Mouse (Mus musculus) stomach, postnatal 0 days (tissue): ENCODE results near the gene Dnaic2. TPM values are rescaled to one million over a fixed set of nuclear protein-coding genes. Genes with fewer than 3 reads are reported as not detected.

Experiments
- ATAC-seq: fragments of 200-750 bp; cut with Nextera tagmentation; 2 replicates; pipeline ENCODE4 v1.8.0; 2017; ENCODE audit not compliant: low FRiP score, low TSS enrichment
- DNase-seq: peaks from one replicate; pipeline ENCODE4 v3.0.0-alpha.2; 2016; ENCODE audit warnings: low spot score
- H3K27ac ChIP-seq: fragments of 300-500 bp; sonication (generic); replicated peaks from 2 replicates; pipeline ENCODE4 v1.5.1; 2014; ENCODE audit warnings: mild to moderate bottlenecking, control low read depth
- H3K27me3 ChIP-seq: fragments of 300-500 bp; sonication (generic); 2 replicates; pipeline ENCODE4 v1.6.1; 2014; ENCODE audit warnings: low read length; ENCODE audit not compliant: control insufficient read depth, insufficient read depth
- H3K36me3 ChIP-seq: fragments of 300-500 bp; sonication (generic); 2 replicates; pipeline ENCODE4 v1.6.1; 2014; ENCODE audit warnings: low read length, mixed read lengths; ENCODE audit not compliant: control insufficient read depth, insufficient read depth
- H3K4me1 ChIP-seq: fragments of 300-500 bp; sonication (generic); replicated peaks from 2 replicates; pipeline ENCODE4 v1.6.1; 2014; ENCODE audit warnings: antibody characterized with exemption; ENCODE audit not compliant: control insufficient read depth, insufficient read depth
- H3K4me2 ChIP-seq: fragments of 300-500 bp; sonication (generic); replicated peaks from 2 replicates; pipeline ENCODE4 v1.6.1; 2014; ENCODE audit warnings: low read depth, mild to moderate bottlenecking, control low read depth, moderate library complexity
- H3K4me3 ChIP-seq: fragments of 300-500 bp; sonication (generic); 2 replicates; pipeline ENCODE4 v1.5.1; 2014; ENCODE audit warnings: low read depth, low read length, control low read depth
- H3K9ac ChIP-seq: fragments of 300-500 bp; sonication (generic); 2 replicates; pipeline ENCODE4 v1.6.1; 2014; ENCODE audit warnings: mild to moderate bottlenecking, low read length, control low read depth, mixed read lengths
- H3K9me3 ChIP-seq: fragments of 300-500 bp; sonication (generic); 2 replicates; pipeline ENCODE4 v1.6.1; 2016; ENCODE audit warnings: low read length; ENCODE audit not compliant: control insufficient read depth
- CTCF ChIP-seq: IDR thresholded peaks from 2 replicates; pipeline ENCODE4 v1.5.1; 2016; ENCODE audit warnings: antibody characterized with exemption, low read depth, mild to moderate bottlenecking, moderate library complexity
- EP300 ChIP-seq: optimal IDR thresholded peaks from 2 replicates; pipeline ENCODE3; 2016; ENCODE audit warnings: antibody characterized with exemption
- WGBS: fragments of 180-500 bp; shearing (Covaris S2); extraction: QIAGEN DNeasy Blood & Tissue Kit; methylation state at CpG from one replicate; pipeline ENCODE4 v1.1.7; 2014; 5-methylcytosine and 5-hydroxymethylcytosine counted together
- polyA plus RNA-seq: library from polyadenylated mRNA; unstranded; fragments of >200 nt; fragmentation: Nextera tagmentation; extraction: Ambion mirVana; gene quantifications from 2 replicates; pipeline ENCODE4 v1.2.1, GENCODE M21; 2015

Dnaic2 gene
- polyA plus RNA-seq, 1 experiment from 2014 or later: 0.35 TPM

DNA sequence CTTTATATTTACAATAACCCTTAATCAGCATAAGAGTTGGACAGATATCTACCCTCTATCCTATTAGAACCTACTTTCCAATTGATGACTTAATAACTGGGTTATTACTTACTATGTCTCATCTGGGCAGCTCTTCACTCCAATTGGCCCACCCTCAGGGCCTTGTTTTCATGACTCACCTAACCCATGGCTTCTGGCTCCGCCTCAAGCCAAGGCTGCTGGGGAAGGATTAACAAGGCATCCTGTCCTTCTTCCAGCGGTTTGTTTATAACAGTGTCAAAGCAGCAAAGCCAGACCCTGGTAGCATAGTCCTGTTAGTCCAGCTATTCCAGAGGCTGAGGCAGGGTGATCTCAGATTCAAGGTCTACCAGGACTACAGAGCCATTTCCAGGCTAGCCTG is 32.8 kb upstream of the Dnaic2 start:
- DNase-seq (no peak), ATAC-seq (no peak)
- Histone ChIP-seq H3K36me3 (no peaks in the 10 kb centered on the region; the same call in 1 of the 2 replicates), H3K27me3 (no peaks in the 10 kb centered on the region), H3K9me3 (no peaks in the 10 kb centered on the region), H3K27ac (no peak overlapping the region), H3K4me2 (no peak overlapping the region), H3K9ac (no peak overlapping the region), H3K4me1 (no peaks in the 10 kb centered on the region), H3K4me3 (no peak overlapping the region)
- WGBS: 66% methylated on average over 2 of the region's 2 CpGs
- no peak for TF ChIP-seq EP300
- TF ChIP-seq CTCF: no peak

DNA sequence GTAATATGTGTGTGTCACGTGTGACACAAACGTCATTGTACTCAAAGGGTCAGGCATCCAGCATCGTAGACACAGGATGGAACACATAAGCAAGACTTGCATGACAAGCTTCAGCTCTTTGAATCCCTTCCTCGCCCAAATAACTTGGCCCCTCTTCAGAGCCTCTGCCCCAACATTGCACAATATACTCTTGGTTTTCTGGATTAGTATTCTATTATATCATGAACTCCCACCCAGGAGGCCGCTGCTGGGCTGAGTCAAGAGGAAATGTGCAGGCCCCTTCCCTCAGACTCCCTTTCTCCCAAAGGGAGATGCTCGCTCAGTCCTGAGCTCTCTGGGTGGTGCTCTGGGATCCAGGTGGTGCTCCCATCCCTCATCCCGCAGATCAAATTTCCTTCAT is 28.7 kb upstream of the Dnaic2 start:
- Histone ChIP-seq H3K9ac (no peak overlapping the region), H3K27ac (no peak overlapping the region), H3K36me3 (no peaks in the 10 kb centered on the region; the same call in 1 of the 2 replicates), H3K4me2 (no peak overlapping the region), H3K4me1 (no peaks in the 10 kb centered on the region), H3K4me3 (no peak overlapping the region), H3K27me3 (no peaks in the 10 kb centered on the region), H3K9me3 (no peaks in the 10 kb centered on the region)
- 73% methylated on average over 7 of the region's 7 CpGs for WGBS
- TF ChIP-seq EP300: no peak
- no peak for TF ChIP-seq CTCF
- ATAC-seq (peak; percentile 27; the same call in 1 of the 2 replicates), DNase-seq (no peak)

DNA sequence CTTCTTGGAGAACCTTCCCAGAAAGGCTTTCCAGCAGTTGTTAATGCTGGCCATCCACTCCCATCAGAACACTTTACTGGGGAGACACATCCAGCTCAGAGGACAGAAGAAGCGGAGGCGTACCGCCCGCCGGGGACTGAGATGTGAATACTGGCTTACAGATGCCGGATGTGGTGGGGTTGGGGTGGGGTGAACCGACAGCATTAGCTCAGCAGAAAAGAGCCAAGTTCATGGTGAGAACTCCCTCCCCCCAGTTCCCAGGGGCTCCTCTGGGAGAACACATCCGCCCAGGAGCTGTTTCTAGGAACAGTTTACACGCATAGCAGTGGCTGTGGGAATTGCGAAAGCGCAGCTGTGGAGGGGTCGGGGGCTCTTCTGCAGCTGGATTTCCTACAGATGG is 27.7 kb upstream of the Dnaic2 start:
- Histone ChIP-seq H3K27me3 (no peaks in the 10 kb centered on the region), H3K4me2 (no peak overlapping the region), H3K27ac (0 out of 2 replicates have a peak overlapping the region, but pooled peaks have one; percentile 13), H3K36me3 (no peaks in the 10 kb centered on the region; the same call in 1 of the 2 replicates), H3K9me3 (no peaks in the 10 kb centered on the region), H3K4me1 (no peaks in the 10 kb centered on the region), H3K9ac (no peak overlapping the region), H3K4me3 (no peak overlapping the region)
- DNase-seq (no peak), ATAC-seq (peak; percentile 76; the same call in 1 of the 2 replicates)
- no peak for TF ChIP-seq EP300
- no peak for TF ChIP-seq CTCF
- 64% methylated on average over 12 of the region's 12 CpGs for WGBS

GRCm38 (mm10) chr11:114702311-114702995 is 24.8 kb upstream of the Dnaic2 start:
- H3K36me3 ChIP-seq: no peaks in the 10 kb centered on the region
- H3K9ac ChIP-seq: no peak overlapping the region
- WGBS: 76% methylated on average over 15 of the region's 15 CpGs
- H3K27ac ChIP-seq: no peak overlapping the region
- no peak overlapping the region for H3K4me2 ChIP-seq
- no peaks in the 10 kb centered on the region for H3K4me1 ChIP-seq
- no peak for TF ChIP-seq EP300
- no peak for TF ChIP-seq CTCF
- no peaks in the 10 kb centered on the region for H3K27me3 ChIP-seq
- H3K9me3 ChIP-seq: no peaks in the 10 kb centered on the region
- no peak overlapping the region for H3K4me3 ChIP-seq
- DNase-seq: no peak
- ATAC-seq: no peak

DNA sequence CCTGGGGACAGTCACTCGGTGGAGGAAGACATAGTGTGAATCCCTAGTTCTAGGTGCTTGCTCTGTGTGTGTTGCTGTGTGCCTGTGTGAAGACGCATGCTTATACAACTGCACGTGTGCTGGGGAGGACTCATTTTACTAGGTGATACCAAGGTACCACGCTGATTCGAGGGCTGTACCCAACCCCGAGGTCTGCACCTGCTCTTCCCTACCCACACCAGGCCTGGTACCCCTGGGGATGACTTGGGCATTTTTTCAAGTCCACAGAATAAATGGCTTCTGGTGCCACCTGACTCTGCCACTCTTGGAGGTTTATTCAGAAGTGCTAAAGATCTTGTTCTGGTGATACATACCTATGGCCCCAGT is 24.2 kb upstream of the Dnaic2 start:
- Histone ChIP-seq H3K36me3 (no peaks in the 10 kb centered on the region), H3K27me3 (no peaks in the 10 kb centered on the region), H3K4me3 (no peak overlapping the region), H3K9me3 (no peaks in the 10 kb centered on the region), H3K27ac (no peak overlapping the region), H3K4me2 (no peak overlapping the region), H3K4me1 (no peaks in the 10 kb centered on the region), H3K9ac (no peak overlapping the region)
- WGBS: 82% methylated on average over 6 of the region's 6 CpGs
- TF ChIP-seq CTCF (no peak), EP300 (no peak)
- DNase-seq (no peak), ATAC-seq (no peak)

DNA sequence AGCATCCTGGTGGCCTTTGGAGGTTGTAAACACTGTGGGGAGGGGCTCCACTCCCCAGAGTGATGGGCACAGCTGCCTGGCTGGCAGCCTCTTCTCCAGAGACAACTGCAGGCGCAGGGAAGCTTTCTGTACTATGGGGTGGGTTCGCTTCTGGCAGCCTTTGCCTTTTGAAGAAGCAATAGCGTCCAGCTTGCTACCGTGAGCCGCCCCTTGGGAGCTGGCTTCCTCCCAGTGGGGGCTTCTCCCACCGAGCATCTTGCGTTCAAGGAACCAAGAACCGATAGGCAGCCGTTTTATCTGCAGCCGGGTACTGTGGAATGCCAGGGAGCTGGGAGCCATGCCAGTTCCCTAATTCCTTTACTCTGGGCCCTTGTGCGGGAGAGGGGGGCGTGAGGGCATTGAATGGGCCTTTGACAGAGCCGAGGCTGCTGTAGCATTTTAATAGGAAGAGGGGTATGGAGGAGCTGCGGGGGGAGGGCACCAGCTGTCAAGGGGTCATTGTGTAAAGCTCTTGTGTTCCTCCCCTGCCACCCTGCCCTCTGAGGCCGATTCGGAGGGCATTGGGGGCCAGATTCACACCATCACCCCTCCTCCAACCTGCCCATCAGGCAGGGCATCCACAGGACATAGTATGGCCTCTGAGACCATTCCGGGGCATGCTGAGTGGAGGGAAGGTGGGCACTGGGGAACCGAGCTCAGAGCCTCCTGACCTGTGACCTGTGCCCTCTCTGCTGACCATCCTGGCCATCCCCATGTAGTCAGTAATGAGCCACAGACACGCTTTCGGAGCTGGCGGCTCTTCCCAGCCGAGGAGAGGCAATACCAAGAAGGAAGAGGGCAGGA is 22.9 kb upstream of the Dnaic2 start:
- no peak overlapping the region for H3K4me2 ChIP-seq
- H3K27ac ChIP-seq: no peak overlapping the region
- H3K27me3 ChIP-seq: no peaks in the 10 kb centered on the region
- H3K4me1 ChIP-seq: no peaks in the 10 kb centered on the region
- ATAC-seq: 0 out of 2 replicates have a peak, but pooled peaks have one; percentile 8
- no peak overlapping the region for H3K4me3 ChIP-seq
- H3K9ac ChIP-seq: no peak overlapping the region
- no peaks in the 10 kb centered on the region for H3K9me3 ChIP-seq
- 58% methylated on average over 22 of the region's 22 CpGs for WGBS
- TF ChIP-seq EP300 (no peak), CTCF (no peak)
- no peak for DNase-seq
- H3K36me3 ChIP-seq: no peaks in the 10 kb centered on the region
